ENCODE assay signal across 9 mouse cellular contexts in genomic region chr2:112380131-112380530, GRCm38 (mm10). TPM values are rescaled to one million over a fixed set of nuclear protein-coding genes. Genes with fewer than 3 reads are reported as not detected.
DNase-seq lines count a peak whose midpoint lies in the region; ATAC-seq and TF ChIP-seq lines count a peak whose summit lies in the region.
"Had no signal": no experiment of that assay in that cellular context is flagged by ENCODE, and none has a peak within 500 bp of the region (broad histone marks: within the 10 kb centered on the region; RNA-seq: fewer than 3 reads in every experiment).

No protein-coding gene starts in this region.

- peak overlapping the region; percentile 64 for H3K4me2 ChIP-seq in kidney, embryonic 15.5 days
- H3K4me2 ChIP-seq in hindbrain, postnatal 0 days (ENCODE audit: low read depth, low read length): peak overlapping the region; percentile 73
- H3K4me2 ChIP-seq in midbrain, embryonic 16.5 days (ENCODE audit: low read length): peak overlapping the region; percentile 69

- no peak for TF ChIP-seq CTCF in hindbrain, postnatal 0 days (IDR thresholded peaks at IDR 0.05; ENCODE audit: low read depth)

- DNase-seq in kidney, adult 9 months: no peak
- DNase-seq in hindbrain, postnatal 0 days (ENCODE audit: low spot score): no peak
- no peak for DNase-seq in right cerebral cortex, postnatal 25 days
- no peak for DNase-seq in adrenal gland, adult 8-10 months
- no peak for DNase-seq in thymus, postnatal 10 days (ENCODE audit: low spot score in 2 of 2)
- DNase-seq: kidney, adult 18-20 months had no signal

- no peak for ATAC-seq in kidney, embryonic 15.5 days (replicated peaks; ENCODE audit: low FRiP score)
- no peak for ATAC-seq in hindbrain, postnatal 0 days
- no peak for ATAC-seq in midbrain, embryonic 16.5 days

- 23% methylated on average over 8 of the region's 8 CpGs for WGBS in kidney, embryonic 15.5 days
- 44% methylated on average over 8 of the region's 8 CpGs for WGBS in hindbrain, postnatal 0 days
- 46% methylated on average over 8 of the region's 8 CpGs for WGBS in midbrain, embryonic 16.5 days

- no peaks in the 10 kb centered on the region for H3K36me3 ChIP-seq in kidney, embryonic 15.5 days
- no peaks in the 10 kb centered on the region for H3K36me3 ChIP-seq in hindbrain, postnatal 0 days (ENCODE audit: insufficient read depth, low read length)
- H3K36me3 ChIP-seq in midbrain, embryonic 16.5 days (ENCODE audit: control insufficient read depth, insufficient read depth, low read length): no peaks in the 10 kb centered on the region

- peaks cover 6% of the 10 kb centered on the region; the same call in 1 of the 2 replicates for H3K27me3 ChIP-seq in kidney, embryonic 15.5 days
- no peaks in the 10 kb centered on the region for H3K27me3 ChIP-seq in hindbrain, postnatal 0 days (ENCODE audit: insufficient read depth, low read length)
- no peaks in the 10 kb centered on the region for H3K27me3 ChIP-seq in midbrain, embryonic 16.5 days (ENCODE audit: control insufficient read depth, insufficient read depth, low read depth, low read length)

- H3K9me3 ChIP-seq in kidney, embryonic 15.5 days (replicated peaks): no peaks in the 10 kb centered on the region
- H3K9me3 ChIP-seq in hindbrain, postnatal 0 days (ENCODE audit: low read length): no peaks in the 10 kb centered on the region
- no peaks in the 10 kb centered on the region for H3K9me3 ChIP-seq in midbrain, embryonic 16.5 days (replicated peaks; ENCODE audit: control insufficient read depth, low read length, poor library complexity, severe bottlenecking)

- peak overlapping the region; percentile 96 for H3K9ac ChIP-seq in kidney, embryonic 15.5 days
- H3K9ac ChIP-seq in hindbrain, postnatal 0 days (replicated peaks; ENCODE audit: low read length): peak overlapping the region; percentile 96
- peak overlapping the region; percentile 98 for H3K9ac ChIP-seq in midbrain, embryonic 16.5 days (ENCODE audit: low read depth, low read length)

- peaks cover 11% of the 10 kb centered on the region; the same call in 1 of the 2 replicates for H3K4me1 ChIP-seq in kidney, embryonic 15.5 days
- no peaks in the 10 kb centered on the region; the same call in 1 of the 2 replicates for H3K4me1 ChIP-seq in brown adipose tissue, adult 24 weeks (ENCODE audit: control insufficient read depth, insufficient read depth, insufficient read length, low read length)
- H3K4me1 ChIP-seq in hindbrain, postnatal 0 days (ENCODE audit: insufficient read depth, low read length): peaks cover 10% of the 10 kb centered on the region
- peaks cover 15% of the 10 kb centered on the region for H3K4me1 ChIP-seq in midbrain, embryonic 16.5 days (ENCODE audit: control insufficient read depth, insufficient read depth, low read length)

- H3K4me3 ChIP-seq in kidney, embryonic 15.5 days (replicated peaks): peak overlapping the region; percentile 96
- H3K4me3 ChIP-seq in brown adipose tissue, adult 24 weeks (ENCODE audit: insufficient read depth, low read depth, low read length): peak overlapping the region; percentile 99; the same call in 1 of the 2 replicates
- H3K4me3 ChIP-seq in hindbrain, postnatal 0 days (ENCODE audit: low read length): peak overlapping the region; percentile 91
- H3K4me3 ChIP-seq in midbrain, embryonic 16.5 days (ENCODE audit: low read depth, low read length): peak overlapping the region; percentile 98

- no peak overlapping the region for H3K27ac ChIP-seq in kidney, embryonic 15.5 days
- no peak overlapping the region for H3K27ac ChIP-seq in brown adipose tissue, adult 24 weeks (replicated peaks; ENCODE audit: low read depth, low read length)
- H3K27ac ChIP-seq in hindbrain, postnatal 0 days: 0 out of 2 replicates have a peak overlapping the region, but pooled peaks have one; percentile 84
- H3K27ac ChIP-seq in midbrain, embryonic 16.5 days (ENCODE audit: low read length): no peak overlapping the region

RNA-seq across cellular contexts. Expression of gene Katnbl1, which starts 1.1 kb away (rescaled TPM):
- 38.4 and 42.3 TPM in 2 replicates for polyA plus RNA-seq in kidney, embryonic 15.5 days (2015; fragmentation: Nextera tagmentation; extraction: Ambion mirVana)
- polyA plus RNA-seq in brown adipose tissue, adult 24 weeks (2012; ENCODE audit: insufficient read depth, insufficient read length, missing spikeins): 6.1 and 8.6 TPM in 2 replicates
- 11.4 and 16.2 TPM in 2 replicates for total RNA-seq in hindbrain, postnatal 0 days (2014; rRNA removed)
- polyA plus RNA-seq in hindbrain, postnatal 0 days (2015; fragmentation: Nextera tagmentation; extraction: Ambion mirVana): 21.4 and 23.3 TPM in 2 replicates
- 30.7 and 32.0 TPM in 2 replicates for polyA plus RNA-seq in midbrain, embryonic 16.5 days (2015; fragmentation: Nextera tagmentation; extraction: Ambion mirVana)
- total RNA-seq in adrenal gland, adult 8-10 months (2022): 10 to 100 TPM; 10.8 to 13.9 (median 12.1) TPM

RNA-seq across cellular contexts. Expression of gene Emc4, which starts 12.3 kb away (rescaled TPM):
- 120 and 123 TPM in 2 replicates for polyA plus RNA-seq in kidney, embryonic 15.5 days (2015; fragmentation: Nextera tagmentation; extraction: Ambion mirVana)
- 122 and 128 TPM in 2 replicates for polyA plus RNA-seq in brown adipose tissue, adult 24 weeks (2012; ENCODE audit: insufficient read depth, insufficient read length, missing spikeins)
- 123 and 151 TPM in 2 replicates for total RNA-seq in hindbrain, postnatal 0 days (2014; rRNA removed)
- 239 and 246 TPM in 2 replicates for polyA plus RNA-seq in hindbrain, postnatal 0 days (2015; fragmentation: Nextera tagmentation; extraction: Ambion mirVana)
- 179 and 195 TPM in 2 replicates for polyA plus RNA-seq in midbrain, embryonic 16.5 days (2015; fragmentation: Nextera tagmentation; extraction: Ambion mirVana)
- total RNA-seq in adrenal gland, adult 8-10 months (2022): 100 to 1,000 TPM in 2 of 4 experiments, 10 to 100 TPM in 2; 86.5 to 106 (median 95.5) TPM
